Mouse (Mus musculus) testis, adult 2 months (tissue): ENCODE results near the gene Fcho2.

ENCODE experiments used
- CTCF ChIP-seq: fragments of 200-500 bp; IDR thresholded peaks from 2 replicates; pipeline ENCODE4 v1.5.1; 2012; ENCODE audit warnings: low read depth, mild to moderate bottlenecking, inconsistent platforms, low read length, moderate library complexity; ENCODE audit not compliant: control insufficient read depth, insufficient read depth, insufficient replicate concordance
- POLR2A ChIP-seq: fragments of 200-500 bp; IDR thresholded peaks from 2 replicates; pipeline ENCODE4 v1.6.1; 2012; ENCODE audit warnings: low read depth, mild to moderate bottlenecking, inconsistent platforms, low read length, moderate library complexity; ENCODE audit not compliant: control insufficient read depth

DNA sequence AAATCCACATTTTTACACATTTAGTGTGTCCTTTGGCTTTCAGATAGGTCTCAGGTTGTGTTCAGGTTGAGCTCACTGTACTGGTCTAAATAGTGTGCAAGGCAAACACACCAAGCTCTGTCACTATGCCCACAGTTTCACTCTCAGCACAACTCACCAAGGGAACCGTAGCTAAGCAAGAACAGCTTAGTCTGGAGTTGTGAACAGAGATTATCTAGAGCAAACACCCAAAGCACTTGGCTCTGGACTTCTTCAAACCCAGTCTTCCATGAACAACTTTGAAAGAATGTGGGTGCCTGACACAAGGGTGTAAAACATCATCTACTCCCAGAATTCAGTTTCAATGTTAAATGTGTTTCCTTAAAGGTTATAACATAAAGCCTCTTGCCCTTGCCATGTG, 30.5 kb upstream of the Fcho2 start:
- no peak for TF ChIP-seq CTCF
- no peak for TF ChIP-seq POLR2A
